Mouse (Mus musculus): ENCODE measurements around the gene Dock3.

- no peak for TF ChIP-seq CTCF (IDR thresholded peaks at IDR 0.05; ENCODE audit: low read depth)
- no peak for TF ChIP-seq EP300 (optimal IDR thresholded peaks at IDR 0.05)
Observed at GRCm38 (mm10) chr9:107037947-107038346, 193.8 kb downstream of the Dock3 start.
